Mouse (Mus musculus): Measurements from ENCODE around the gene Amer2. TPM values are rescaled to one million over a fixed set of nuclear protein-coding genes. Genes with fewer than 3 reads are reported as not detected.

Gene Amer2
- polyA plus RNA-seq, 1 experiment from 2014 or later = 0.01 TPM

DNA sequence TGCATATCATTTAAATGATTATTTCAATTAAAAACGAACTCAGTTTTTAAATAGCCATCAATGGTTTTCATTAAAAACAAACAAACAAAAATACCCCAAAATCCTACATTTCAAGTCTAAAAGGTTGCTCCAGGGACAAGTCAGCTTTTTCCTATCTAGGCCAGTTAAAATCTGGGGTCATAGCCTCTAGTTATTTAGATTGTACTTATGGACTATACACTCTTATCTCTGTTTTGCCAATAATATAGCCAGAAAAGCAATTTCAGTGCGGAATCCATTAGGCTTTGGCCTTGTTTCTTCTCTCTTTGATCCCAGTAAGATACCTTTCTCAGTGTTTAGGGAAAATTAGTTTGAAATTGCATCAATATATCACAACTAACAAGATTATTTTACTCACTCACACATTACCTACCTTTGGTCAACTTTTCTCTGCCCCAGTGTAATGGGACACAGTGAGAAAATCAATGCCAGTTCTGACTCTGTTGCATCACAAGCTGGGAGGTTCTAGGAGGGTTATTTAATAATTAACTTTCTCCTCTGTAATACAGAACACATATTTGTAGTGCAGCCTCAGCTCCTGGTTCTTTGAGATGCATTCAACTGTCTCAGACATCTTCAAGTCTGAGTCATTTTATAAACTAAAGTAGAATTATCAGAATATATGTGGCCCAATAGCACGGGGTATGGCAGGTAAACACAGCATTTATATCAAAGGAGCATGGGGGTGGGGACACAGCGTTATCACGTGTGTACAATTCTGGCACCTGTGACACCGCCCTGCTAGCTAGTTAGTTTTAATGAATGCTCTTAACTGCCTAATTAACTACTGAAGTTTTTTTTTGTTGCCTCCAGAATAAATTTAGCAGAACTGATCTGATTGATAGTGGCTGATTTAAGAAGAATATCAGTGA lies 13.8 kb downstream of the Amer2 start:
- DNase-seq (ENCODE audit: low spot score) = no peak

DNA sequence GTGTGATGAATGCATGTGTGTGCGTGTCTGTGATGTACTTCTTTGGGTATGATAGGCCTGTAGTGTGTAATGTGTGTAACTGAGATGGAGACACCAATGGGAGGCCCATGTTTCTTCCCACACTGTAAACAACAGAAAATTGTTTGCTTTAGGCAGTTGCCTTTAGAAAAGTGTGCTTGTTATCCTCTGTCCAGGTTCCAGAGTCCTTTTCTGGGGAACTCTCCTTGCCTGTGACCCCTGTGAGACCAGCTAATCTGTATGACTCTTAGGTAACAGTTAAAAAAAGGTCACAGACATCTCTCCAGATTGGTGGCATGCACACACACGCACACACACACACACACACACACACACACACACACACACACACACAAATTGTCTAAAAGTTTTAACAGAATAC lies 15.3 kb downstream of the Amer2 start:
- no peak for DNase-seq (ENCODE audit: low spot score)

DNA sequence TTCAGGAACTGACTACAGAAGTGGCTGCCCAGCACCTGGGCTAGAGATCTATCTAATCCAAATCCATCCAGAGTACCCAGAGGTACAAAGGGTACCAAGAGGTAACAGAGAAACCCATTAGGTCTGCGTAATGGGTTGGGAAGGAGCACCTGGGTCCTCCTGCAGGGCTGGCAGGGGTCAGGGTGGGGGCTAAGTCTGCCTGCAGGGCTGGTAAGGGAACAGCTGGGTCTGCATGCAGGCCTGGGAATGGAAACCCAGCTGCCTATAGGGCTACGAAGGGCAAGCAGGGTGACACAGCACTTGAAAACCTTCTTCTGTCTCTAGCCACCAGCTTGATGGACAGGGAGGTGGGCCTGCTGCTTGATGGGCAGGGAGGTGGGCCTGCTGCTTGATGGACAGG lies 19.1 kb downstream of the Amer2 start:
- no peak for DNase-seq (ENCODE audit: low spot score)

DNA sequence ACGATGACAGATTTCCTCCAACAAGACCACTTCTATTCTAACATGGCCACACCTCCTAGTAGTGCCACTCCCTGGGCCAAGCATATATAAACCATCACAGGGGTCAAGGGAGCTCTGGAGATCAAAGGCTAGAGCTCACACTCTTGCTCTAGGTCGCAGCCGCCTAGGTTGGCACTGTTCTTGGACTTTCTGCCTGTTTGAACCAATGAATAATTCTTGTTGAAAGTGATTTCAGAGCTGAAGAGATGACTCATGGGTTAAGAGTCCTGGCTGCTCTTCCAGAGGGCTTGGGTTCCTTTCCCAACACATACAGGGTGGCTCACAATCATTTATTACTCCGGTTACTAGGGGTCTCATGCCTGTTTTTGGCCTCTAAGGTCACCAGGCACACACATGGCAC lies 24.3 kb downstream of the Amer2 start:
- no peak for DNase-seq (ENCODE audit: low spot score)

DNA sequence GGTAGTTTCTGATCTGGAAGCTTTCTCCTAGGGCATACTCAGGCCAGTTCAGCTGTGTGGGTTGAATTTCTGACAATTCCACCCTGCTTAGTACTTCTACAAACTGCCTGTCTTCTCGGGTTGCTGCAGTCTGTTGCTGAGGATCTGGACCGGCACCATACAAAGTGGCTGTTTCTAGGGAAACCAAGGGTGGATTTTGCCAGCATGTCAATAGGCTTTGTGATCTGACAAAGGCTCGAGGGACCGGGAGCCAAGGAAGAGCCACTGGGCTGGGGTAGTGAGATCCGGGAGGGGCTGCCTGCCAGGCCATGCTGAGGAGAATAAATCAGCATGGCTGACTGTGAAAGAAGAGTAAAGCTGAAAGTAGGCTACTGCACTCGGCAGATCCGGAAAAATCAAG lies 25.8 kb downstream of the Amer2 start:
- DNase-seq (ENCODE audit: low spot score) = no peak

DNA sequence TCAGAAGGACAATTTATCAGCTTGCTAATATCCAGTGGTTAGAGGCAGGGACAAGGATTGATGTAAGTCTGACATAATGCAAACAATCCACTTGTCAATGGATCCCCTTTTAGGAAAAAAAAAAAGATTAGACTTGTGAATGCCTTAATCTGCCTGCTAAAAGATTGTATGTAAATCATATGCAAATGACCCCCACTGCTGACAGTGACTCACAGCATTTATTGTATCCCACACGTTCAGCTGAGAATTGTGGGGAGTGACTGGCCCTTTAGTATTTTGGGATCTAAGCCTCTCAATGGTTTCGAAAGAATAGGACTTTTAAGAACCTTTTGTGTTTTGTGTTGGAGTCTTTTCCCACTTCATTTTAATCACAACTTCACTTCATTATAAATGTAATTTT lies 30.2 kb downstream of the Amer2 start:
- DNase-seq (ENCODE audit: low spot score) = no peak

DNA sequence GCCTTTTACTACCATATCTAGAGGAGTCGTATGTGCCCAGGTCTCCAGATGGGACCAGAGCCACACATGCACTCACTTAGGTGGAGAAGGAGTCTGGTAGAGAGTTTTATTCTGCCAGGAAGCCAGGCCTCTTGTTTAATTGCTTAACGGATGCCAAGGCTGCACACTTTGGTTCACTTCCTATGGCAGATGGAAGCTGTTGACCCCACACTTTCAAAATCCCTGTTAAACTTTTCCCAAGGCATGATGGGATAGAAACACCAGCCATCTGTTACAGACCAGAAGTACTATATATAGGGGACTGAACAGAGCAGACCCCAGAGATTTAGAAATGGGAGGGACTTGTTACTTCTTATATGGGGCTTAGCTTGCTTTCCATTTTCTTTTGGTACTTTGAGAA lies 32.8 kb downstream of the Amer2 start:
- DNase-seq (ENCODE audit: low spot score) = no peak

DNA sequence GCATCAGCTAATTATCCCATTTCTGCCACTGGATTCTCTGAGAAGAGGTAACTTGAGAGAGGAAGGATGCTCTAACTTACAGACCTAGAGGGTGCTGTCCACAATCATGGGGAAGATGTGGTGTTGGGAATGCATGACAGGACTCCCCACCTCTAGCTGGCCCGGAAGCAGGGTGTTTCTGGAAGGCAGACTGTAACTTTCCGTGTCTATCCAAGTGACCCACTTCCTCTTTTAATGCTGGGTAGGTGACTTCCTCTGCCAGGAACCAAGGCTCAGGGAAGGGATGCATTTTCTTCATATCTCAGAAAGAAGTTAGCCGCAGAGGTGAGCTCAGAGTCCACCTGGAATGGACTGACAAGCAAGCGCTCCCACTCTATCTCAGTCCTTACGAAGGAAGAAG lies 33.5 kb downstream of the Amer2 start:
- DNase-seq (ENCODE audit: low spot score) = no peak

DNA sequence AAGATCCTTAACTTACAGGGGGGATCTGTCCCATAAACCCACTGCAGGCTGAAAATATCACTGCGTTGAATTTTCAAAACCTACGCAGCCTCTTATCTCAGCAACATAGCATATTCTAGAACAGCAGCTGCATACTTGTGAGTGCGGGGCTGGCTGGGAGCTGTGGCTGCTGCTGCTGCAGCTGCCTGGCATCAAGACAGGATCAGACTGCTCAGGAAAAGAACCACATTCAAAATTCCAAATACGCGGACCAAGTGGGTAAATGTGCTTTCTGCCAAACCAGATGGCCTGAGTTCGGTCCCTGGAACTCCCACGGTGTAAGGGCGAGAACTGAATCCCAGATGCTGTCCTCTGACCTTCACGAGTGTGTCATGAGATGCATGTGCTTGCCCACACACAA lies 34.3 kb downstream of the Amer2 start:
- no peak for DNase-seq (ENCODE audit: low spot score)

DNA sequence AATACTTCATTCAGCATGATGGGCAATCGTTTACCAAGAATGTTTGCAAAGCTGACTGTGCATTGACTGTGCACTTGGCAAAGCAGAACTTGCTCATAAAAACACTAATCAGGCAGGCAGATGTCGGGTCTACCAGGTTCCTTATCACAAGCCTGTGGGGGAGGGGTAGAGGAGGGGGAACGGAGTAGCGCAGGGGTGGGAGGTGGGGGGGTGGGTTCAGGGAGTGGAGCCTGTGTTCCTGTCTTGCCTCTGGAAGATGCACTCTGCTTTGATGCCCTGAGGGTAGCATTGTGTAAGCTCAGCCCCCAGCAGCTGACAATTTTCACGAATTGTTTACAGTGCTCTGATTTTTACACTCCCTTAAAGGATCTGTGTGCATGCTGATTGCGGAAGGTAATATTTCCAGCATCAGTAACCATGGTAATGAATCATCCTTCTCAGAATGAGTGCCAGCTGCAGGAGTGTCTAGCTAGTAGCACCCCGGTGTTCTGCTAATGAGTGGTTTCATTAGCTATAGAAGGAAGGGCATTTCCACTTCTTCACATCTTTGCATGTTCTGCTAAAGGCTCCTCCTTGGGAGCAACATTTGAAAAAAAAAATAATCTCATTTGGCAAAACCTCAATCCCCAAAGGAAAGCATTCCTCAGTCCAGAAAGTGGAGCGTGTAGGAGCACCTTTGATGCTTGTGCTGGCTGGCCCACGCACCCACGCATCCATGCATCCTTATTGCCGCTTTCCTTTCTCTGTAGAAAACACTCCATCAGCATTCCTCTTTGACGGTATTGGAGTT lies 36.8 kb downstream of the Amer2 start:
- DNase-seq (ENCODE audit: low spot score) = no peak

DNA sequence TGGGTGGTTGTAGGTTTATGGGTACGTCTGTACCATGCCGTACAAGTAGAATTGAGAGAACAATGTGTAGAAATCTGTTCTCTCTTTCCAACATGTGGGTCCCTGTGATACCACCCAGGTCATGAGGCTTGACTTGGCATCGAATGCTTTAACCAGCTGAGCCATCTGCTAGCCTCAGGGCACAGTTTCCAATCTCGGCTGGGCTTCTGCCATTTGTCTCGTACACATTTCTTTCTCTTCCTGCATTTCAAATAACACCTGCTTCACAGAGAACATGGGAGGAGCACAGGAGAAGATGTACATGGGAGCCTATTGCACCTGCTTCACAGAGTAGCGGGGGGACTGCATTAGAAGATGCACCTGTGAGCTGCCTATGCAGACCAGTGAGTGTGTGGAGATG lies 38.2 kb downstream of the Amer2 start:
- no peak for DNase-seq (ENCODE audit: low spot score)

DNA sequence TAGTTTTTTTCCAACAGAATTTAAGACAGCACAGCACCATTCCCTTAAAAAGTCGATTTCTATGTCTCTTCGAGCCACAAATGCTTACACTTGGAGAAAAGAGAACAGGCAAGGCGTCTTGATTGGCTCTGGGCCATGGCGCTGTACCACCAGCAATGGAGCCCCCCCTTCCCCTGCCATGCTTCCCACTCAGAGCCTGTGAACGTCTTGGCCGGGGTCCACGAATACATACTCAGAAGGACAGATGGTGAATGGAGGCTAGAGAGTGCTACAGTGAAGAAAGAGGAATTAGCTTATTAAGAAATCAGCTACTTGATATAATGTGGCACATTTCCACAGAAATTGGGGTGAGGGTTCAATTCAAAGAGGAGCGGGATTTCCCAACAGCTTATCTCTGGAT lies 41.6 kb downstream of the Amer2 start:
- no peak for DNase-seq (ENCODE audit: low spot score)

DNA sequence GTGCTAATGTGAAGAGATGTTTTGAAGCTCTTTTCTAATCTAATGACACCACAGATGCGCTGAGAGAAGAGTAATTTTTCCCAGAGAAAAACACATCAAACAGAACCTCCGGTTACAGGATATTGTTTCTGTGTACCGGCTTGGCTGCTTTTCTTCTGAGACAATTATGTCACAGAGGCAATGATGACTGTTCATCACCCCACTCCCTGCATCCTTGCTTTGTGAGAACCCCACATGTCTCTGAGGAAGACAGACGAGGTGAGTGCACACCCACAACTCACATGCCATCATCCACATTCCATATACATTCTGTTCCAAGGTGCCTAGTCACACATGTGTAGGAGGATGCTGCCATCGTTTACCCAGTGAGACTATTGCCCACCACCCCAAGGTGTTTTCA lies 44.9 kb downstream of the Amer2 start:
- DNase-seq (ENCODE audit: low spot score) = no peak

DNA sequence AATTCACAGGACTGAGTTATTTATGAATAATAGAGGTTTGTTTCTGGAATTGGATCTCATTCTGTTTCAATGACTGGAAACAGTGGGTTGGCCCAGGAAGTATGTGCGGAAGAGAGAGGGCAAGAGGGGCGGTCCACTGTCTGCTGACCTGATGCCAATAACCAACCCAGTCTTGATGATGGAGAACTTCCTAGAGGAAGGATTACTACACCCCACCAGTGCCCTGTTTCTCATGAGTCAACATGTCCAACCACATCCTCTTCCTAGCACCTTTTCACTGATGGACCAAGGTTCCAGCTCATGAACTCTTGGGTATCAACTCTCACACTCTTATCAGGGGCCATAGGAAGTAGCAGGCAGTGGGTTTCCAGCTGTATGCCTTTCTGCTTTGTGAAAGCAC lies 49.9 kb downstream of the Amer2 start:
- DNase-seq (ENCODE audit: low spot score) = no peak

DNA sequence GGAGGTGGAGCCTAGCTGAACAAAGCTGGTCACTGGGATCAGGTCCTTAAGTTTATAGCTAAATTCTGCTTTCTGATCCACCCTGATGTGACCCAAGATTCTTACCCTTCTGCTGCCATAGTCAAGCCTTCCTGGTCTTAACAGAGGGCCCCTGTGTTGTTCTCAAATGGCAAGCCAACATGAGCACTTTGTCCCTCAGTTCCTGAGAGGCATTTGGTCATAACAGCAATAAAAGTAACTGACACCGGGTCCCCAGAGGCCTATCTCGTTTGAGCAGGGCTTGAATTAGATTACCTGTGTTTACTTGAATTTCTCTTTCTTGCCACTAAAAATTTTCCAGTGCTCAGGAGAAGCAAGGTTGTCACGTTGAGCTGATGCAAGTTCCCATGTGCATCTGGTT lies 51.1 kb downstream of the Amer2 start:
- DNase-seq (ENCODE audit: low spot score) = no peak

DNA sequence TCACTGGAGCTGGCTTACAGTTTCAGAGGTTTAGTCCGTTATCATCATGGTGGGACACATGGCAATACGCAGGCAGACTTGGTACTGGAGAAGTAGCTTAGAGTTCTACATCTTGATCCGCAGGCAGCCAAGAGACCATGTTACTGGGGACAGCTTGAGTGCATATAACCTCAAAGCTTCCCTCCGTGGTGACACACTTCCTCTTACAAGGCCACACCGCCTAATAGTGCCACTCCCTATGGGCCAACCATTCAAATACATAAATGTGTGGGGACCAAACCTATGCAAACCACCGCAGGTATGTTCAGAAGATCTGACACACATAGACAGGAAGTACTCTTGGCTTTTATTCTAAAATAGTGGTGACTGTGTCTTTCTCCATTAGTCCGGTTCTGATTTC lies 52.5 kb downstream of the Amer2 start:
- no peak for DNase-seq (ENCODE audit: low spot score)

DNA sequence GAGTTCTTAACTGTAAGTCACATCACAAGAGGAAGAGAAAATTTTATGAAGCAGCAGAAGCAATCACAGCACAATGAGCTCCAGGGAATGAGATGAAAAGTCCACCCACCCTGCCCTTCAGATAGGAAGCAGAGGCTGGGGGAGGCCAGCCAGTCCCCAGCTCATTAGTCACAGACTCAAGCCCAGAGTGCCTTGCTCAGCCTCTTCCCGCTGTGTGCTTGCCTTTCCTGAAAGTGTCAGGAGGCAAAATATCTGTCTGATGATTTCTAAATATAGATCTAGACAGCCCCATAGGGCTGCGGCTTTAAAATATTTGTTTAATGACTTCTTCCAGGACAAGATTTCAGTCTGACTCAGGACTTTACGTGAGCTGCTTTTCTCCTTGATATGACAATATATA lies 54.8 kb downstream of the Amer2 start:
- no peak for DNase-seq (ENCODE audit: low spot score)

DNA sequence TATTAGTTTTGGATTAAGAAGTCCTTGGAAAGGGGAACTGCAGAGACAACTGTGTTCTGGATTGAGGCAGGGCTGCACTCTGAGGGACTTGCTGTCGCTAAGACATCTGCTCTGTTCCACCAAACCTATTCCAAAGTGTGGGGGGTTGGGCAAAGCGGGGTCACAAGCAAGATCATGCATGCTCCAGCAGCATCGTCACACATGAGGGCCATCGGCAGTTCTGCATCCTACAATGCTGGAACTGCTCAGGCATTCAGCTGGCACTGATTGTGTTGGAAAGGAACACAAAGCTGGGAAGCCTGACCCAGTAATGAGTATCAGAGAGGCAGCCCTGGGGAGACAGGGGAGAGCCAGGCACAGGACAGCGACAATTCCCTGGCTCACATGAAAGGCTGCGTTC lies 56.5 kb downstream of the Amer2 start:
- DNase-seq (ENCODE audit: low spot score) = no peak

DNA sequence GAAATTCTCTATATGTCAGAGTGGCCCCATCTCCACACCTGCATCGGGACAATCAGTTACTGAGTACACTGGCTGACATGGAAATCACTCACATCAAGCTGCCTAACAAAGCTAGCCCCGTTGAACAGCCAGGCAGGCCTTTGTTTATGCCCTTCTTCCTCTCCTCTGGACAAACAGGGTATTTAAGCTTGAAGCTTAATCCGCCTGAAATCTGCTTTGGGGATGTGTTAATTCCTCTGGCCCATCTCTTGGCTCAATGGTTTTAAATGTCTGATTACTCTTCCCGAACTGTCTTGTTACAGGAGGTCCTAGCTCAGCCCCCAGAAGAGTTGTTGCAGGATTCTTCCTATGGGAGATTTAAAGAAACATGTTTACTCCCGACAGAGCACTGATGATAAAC lies 58.5 kb downstream of the Amer2 start:
- no peak for DNase-seq (ENCODE audit: low spot score)

DNA sequence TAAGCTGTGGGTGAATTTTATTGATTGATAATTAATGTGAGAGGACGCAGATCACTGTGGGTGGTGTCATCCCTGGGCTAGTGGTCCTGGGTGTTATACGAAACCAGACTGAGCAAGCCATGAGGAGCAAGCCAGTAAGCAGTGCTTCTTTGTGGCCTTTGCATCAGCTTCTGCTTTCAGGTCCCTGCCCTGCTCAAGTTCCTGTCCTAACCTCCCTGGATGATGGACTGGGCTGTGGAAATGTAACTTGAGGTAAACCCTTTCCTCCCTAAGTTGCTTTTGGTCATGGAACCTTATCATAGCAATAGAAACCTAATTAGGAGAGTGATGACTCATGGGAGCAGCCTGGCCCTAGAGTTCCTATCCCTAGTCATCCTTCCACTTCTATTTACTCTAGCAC lies 59.1 kb downstream of the Amer2 start:
- DNase-seq (ENCODE audit: low spot score) = no peak

DNA sequence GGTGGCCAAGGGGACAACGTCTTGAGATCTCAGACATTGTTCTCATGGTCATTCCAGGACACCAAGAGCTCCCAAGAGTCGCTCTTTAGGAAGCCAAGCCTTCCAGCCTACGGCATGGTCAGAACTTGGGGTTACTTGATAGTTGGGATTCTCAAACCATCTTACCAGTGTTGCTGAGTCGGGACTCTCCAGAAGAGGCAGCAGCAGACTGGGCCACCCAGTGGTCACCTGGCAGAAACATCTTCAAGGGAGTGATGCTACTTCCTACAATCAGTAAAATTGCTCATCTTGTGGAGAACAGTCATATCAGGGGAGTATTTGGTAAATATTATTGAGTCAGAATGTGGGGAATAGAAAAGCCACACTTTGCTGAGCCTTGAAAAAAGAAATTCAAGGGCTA lies 62.5 kb downstream of the Amer2 start:
- DNase-seq (ENCODE audit: low spot score) = no peak

DNA sequence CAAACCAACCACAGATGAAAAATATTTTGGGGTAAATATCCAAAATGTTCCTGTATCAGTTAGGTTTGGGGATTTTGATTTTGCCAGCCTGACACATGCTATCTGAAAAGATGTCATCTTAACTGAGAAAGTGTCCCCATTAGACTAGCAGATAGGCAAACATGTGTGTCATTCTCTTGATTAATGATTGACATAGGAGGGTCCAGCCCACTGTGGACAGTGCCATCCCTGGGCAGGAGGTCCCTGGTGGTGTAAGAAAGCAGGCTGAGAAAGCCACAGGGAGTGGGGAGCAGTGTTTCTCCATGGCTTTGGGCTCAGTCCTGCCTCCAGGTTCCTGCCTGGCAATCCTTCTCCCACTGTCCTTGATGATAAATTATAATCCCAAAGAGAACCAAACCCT lies 63.3 kb downstream of the Amer2 start:
- DNase-seq (ENCODE audit: low spot score) = no peak

Measured in thymus, postnatal 0 days (tissue).